Mouse (Mus musculus) ES-E14 (cell line): Measurements from ENCODE around the gene Hspb3.

Source experiments
- CHD2 ChIP-seq: IDR thresholded peaks from 2 replicates; pipeline ENCODE4 v1.6.1; 2014; ENCODE audit warnings: mild to moderate bottlenecking, low read depth, low read length, inconsistent platforms
- HCFC1 ChIP-seq: IDR thresholded peaks from 2 replicates; pipeline ENCODE4 v1.6.1; 2012; ENCODE audit warnings: low read length, inconsistent platforms, borderline replicate concordance; ENCODE audit not compliant: insufficient read depth
- ZC3H11A ChIP-seq: IDR thresholded peaks from 2 replicates; pipeline ENCODE4 v1.6.1; 2012; ENCODE audit warnings: low read depth, mild to moderate bottlenecking, inconsistent platforms, low read length, borderline replicate concordance
- ZNF384 ChIP-seq: IDR thresholded peaks from 2 replicates; pipeline ENCODE4 v1.6.1; 2012; ENCODE audit warnings: low read depth, low read length, inconsistent platforms

GRCm38 (mm10) chr13:113656639-113657038 is 6.8 kb downstream of the Hspb3 start:
- TF ChIP-seq ZNF384: no peak
- TF ChIP-seq CHD2: no peak
- TF ChIP-seq HCFC1: no peak
- no peak for TF ChIP-seq ZC3H11A
